Mouse (Mus musculus): ENCODE measurements at regions not wholly inside any gene's neighbourhood (a gene's known extent, or its start where the extent isn't known, plus 50 kb on each side); places are given as distances from the start of the nearest gene placed in this dataset.

DNA sequence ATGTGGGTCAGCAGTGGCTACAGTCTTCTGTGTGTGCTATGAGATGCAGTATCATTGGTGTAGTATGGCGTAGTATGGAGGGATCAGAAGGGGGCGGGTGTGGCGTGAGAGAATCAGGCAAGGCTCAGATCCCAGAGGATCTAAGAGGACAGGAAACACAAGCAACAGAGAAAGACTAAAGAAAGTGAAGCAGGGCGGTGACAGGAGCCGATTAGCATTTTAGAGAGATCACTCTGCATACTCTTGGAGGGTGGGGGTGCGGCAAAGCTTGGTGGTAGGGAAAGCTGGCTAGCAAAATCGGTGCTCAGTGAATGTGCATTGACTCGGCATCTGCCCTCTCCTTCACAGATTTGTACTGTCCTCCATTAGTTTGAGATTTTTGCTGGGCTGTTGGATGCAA, 93.1 kb upstream of the Mphosph6 start:
- Histone ChIP-seq H3K27ac (replicated peaks) (no peak overlapping the region), H3K4me1 (no peaks in the 10 kb centered on the region), H3K9ac (no peak overlapping the region), H3K9me3 (no peaks in the 10 kb centered on the region), H3K4me3 (no peak overlapping the region), H3K4me2 (no peak overlapping the region), H3K27me3 (replicated peaks) (0 out of 2 replicates have a peak, but pooled peaks cover 2% of the 10 kb centered on the region), H3K36me3 (no peaks in the 10 kb centered on the region)
- no peak for ATAC-seq (ENCODE audit: extremely low read depth, insufficient number of reproducible peaks, low FRiP score, low TSS enrichment)
- WGBS, result 40% methylated on average over 8 of the region's 8 CpGs

DNA sequence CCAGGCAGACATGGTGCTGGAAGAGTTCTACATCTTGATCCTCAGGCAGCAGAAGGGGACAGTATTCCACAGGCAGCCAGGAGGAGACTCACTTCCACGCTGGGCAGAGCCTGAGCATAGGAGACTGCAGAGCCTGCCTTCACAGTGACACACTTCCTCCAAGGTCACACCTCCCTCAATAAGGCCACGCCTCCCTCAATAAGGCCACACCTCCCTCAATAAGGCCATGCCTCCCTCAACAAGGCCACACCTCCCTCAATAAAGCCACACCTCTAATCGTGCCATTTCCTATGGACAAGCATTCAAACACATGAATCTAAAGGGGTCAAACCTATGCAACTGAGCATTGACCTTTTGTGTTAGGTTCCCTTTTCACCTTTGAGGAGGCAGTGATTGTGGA, 88.5 kb upstream of the Mphosph6 start:
- H3K4me3 ChIP-seq, result no peak overlapping the region
- H3K9me3 ChIP-seq, result no peaks in the 10 kb centered on the region
- H3K4me2 ChIP-seq, result no peak overlapping the region
- H3K9ac ChIP-seq, result no peak overlapping the region
- WGBS, result 66% methylated on average over 3 of the region's 3 CpGs
- H3K36me3 ChIP-seq, result no peaks in the 10 kb centered on the region
- H3K27me3 ChIP-seq (replicated peaks), result no peaks in the 10 kb centered on the region
- H3K27ac ChIP-seq (replicated peaks), result no peak overlapping the region
- H3K4me1 ChIP-seq, result no peaks in the 10 kb centered on the region
- no peak for ATAC-seq (ENCODE audit: extremely low read depth, insufficient number of reproducible peaks, low FRiP score, low TSS enrichment)

DNA sequence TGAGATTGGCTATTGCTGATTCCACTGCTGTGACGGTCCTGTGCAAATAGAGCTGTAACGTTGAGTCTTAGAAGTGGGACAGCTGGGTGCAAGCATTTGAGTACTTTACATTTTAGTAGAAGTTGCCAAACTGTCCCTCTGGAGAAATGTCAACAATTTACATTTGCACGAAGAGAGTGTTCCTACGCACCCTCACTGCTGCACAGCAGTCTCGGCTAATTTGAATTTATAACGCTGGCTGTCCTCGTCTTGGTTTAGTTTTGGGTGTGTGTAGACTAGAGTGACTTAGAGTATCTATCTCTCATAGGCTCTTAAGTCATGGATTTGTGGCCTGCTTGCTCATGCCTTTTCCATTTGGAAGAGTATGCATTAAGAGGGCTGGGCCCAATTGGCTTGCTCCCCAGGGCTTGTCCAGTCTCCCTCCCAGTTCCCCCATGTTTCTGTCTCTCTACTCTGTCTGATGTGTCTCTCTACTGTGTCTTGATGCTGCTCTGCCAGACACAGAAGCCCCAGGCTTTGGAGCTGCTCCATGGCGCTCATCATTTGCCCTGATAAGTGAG, 79.8 kb upstream of the Mphosph6 start:
- no peak for ATAC-seq (ENCODE audit: extremely low read depth, insufficient number of reproducible peaks, low FRiP score, low TSS enrichment)
- no peaks in the 10 kb centered on the region for H3K4me1 ChIP-seq
- H3K4me2 ChIP-seq, result no peak overlapping the region

DNA sequence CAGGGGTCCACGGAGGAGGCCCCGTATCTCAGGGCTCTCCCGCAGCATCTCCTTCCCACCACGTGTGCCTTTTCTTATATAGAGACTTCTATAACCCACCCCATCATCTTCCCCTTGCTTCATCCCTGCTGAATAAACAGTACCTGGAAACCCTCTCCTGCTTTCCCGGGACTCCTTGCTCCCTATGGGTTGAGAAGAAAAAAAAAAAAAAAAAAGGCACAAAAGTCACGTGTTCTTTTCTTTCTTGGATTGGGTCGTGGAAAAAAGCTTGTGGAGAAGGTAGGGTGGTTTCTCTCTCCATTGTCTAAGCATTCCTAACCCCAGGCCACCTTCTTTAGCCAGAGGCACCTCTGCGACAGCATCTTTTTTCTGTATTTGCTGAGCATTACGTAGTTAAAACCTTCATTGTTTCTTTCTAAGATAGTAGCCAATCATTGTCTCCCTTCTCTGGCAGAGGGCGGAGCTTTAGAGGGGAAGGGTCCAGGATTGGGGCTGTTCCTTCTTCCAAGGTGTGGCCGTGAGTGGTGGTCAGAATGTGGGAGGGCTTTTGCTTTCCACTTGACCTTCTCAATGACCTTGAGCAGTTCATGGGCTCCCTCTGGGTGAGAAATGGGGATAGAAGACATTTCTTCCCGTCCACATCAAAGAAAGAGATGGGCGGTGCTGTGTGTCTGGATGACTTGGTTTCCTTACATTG, 78.7 kb upstream of the Mphosph6 start:
- Histone ChIP-seq H3K9me3 (no peaks in the 10 kb centered on the region), H3K36me3 (no peaks in the 10 kb centered on the region), H3K9ac (no peak overlapping the region), H3K27me3 (replicated peaks) (no peaks in the 10 kb centered on the region), H3K27ac (replicated peaks) (no peak overlapping the region), H3K4me1 (no peaks in the 10 kb centered on the region), H3K4me2 (no peak overlapping the region), H3K4me3 (no peak overlapping the region)
- no peak for ATAC-seq (ENCODE audit: extremely low read depth, insufficient number of reproducible peaks, low FRiP score, low TSS enrichment)
- WGBS, result 68% methylated on average over 13 of the region's 13 CpGs

More for the DNA sequence above, 79.8 kb upstream of the Mphosph6 start:
- Histone ChIP-seq H3K36me3 (no peaks in the 10 kb centered on the region), H3K9me3 (no peaks in the 10 kb centered on the region), H3K4me3 (no peak overlapping the region), H3K9ac (no peak overlapping the region), H3K27ac (replicated peaks) (no peak overlapping the region), H3K27me3 (replicated peaks) (no peaks in the 10 kb centered on the region)
- WGBS, result 87% methylated on average over 8 of the region's 8 CpGs

DNA sequence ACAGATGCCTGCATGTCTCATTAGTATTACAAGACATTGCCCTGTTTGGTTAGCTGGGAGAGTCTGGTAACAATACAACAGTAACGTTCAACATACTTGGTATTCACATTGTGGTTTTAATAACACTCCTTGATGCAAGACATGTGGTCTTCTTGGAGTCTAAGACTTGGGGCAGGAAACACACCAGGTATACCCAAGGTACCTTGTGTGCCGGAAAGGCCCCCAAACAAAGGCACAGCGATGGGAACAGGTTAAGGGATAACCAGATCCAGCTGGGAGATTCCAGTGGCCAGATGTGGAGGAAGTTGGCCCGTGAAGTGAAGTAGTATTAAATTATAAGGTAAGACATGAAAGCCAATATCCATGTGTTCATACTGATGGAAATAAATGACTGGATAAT, 71.9 kb upstream of the Mphosph6 start:
- Histone ChIP-seq H3K27me3 (replicated peaks) (no peaks in the 10 kb centered on the region), H3K27ac (replicated peaks) (no peak overlapping the region), H3K4me3 (no peak overlapping the region), H3K36me3 (no peaks in the 10 kb centered on the region), H3K4me2 (no peak overlapping the region), H3K9ac (no peak overlapping the region), H3K9me3 (no peaks in the 10 kb centered on the region), H3K4me1 (no peaks in the 10 kb centered on the region)
- WGBS, result 75% methylated on average over 4 of the region's 4 CpGs
- no peak for ATAC-seq (ENCODE audit: extremely low read depth, insufficient number of reproducible peaks, low FRiP score, low TSS enrichment)

DNA sequence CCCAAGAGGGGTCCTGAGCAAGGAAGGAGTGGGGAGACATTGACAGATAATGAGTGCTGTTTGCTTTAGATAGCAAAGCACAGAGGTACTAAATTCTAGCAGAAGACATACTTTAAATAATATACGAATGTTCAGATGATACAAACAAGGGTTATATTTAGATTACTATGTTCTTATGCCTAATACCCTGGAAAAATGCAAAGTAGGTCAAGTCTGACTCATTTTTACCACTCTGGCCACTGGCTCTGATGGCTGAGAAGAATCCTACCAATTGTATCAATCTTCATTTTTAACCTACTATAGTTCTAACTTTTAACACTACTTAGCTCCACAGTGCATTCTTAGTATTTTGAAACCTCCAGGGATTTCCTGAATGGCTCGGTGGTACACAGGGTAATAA, 65.4 kb upstream of the Mphosph6 start:
- Histone ChIP-seq H3K27ac (replicated peaks) (no peak overlapping the region), H3K4me2 (no peak overlapping the region), H3K4me1 (peaks cover 7% of the 10 kb centered on the region; the same call in 1 of the 2 replicates), H3K36me3 (no peaks in the 10 kb centered on the region), H3K4me3 (no peak overlapping the region), H3K9me3 (no peaks in the 10 kb centered on the region), H3K9ac (no peak overlapping the region), H3K27me3 (replicated peaks) (no peaks in the 10 kb centered on the region)
- WGBS, result 66% methylated on average over 2 of the region's 2 CpGs
- ATAC-seq (ENCODE audit: extremely low read depth, insufficient number of reproducible peaks, low FRiP score, low TSS enrichment), result no peak

DNA sequence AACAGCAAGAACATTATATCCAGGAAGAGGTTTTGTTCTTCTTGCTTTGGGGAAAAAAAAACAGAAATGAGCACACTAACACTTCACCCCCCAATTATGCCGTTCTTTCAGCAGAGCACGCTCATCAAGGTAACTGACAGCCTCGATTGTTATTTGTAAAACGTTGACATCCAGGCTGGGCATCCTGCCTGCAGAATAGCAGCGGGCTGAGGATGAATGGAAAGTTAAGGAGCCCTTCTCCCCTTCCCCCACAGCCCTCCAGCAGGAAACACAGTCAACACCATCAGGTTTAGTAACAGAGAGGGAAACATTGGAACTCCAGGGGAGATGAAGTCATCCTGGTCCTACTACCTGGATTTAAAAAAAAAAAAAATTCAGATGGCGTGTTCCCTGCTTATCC, 63.3 kb upstream of the Mphosph6 start:
- 34% methylated on average over 6 of the region's 6 CpGs for WGBS
- Histone ChIP-seq H3K27ac (replicated peaks) (no peak overlapping the region), H3K9ac (no peak overlapping the region), H3K4me3 (no peak overlapping the region), H3K27me3 (replicated peaks) (peaks cover 10% of the 10 kb centered on the region; the same call in 1 of the 2 replicates), H3K9me3 (no peaks in the 10 kb centered on the region), H3K36me3 (no peaks in the 10 kb centered on the region), H3K4me2 (no peak overlapping the region), H3K4me1 (peaks cover 8% of the 10 kb centered on the region)
- ATAC-seq (ENCODE audit: extremely low read depth, insufficient number of reproducible peaks, low FRiP score, low TSS enrichment), result no peak

DNA sequence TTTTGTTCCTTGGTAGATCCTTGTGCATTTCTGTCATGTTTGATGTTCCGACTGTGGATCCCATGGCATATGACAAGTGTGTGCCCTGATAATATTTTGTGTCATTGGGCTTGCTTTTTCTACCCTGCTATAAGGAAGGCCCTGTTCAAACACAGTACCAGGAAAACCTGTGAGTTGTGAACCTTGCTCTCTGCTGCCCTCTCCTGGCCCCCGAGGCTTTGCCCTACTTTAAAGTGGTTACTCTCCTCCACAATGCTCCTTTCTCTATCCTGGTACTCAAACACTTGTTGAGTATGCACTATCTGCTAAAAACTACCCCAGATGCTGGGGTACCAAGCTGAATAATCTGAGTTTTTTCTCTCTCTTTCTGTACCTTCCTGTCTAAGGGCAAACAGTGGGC, 62.1 kb upstream of the Mphosph6 start:
- Histone ChIP-seq H3K4me1 (peaks cover 14% of the 10 kb centered on the region), H3K27me3 (replicated peaks) (peaks cover 12% of the 10 kb centered on the region; the same call in 1 of the 2 replicates), H3K36me3 (no peaks in the 10 kb centered on the region), H3K9me3 (no peaks in the 10 kb centered on the region), H3K4me2 (no peak overlapping the region), H3K4me3 (no peak overlapping the region), H3K27ac (replicated peaks) (no peak overlapping the region), H3K9ac (no peak overlapping the region)
- 32% methylated on average over 2 of the region's 2 CpGs for WGBS
- no peak for ATAC-seq (ENCODE audit: extremely low read depth, insufficient number of reproducible peaks, low FRiP score, low TSS enrichment)

DNA sequence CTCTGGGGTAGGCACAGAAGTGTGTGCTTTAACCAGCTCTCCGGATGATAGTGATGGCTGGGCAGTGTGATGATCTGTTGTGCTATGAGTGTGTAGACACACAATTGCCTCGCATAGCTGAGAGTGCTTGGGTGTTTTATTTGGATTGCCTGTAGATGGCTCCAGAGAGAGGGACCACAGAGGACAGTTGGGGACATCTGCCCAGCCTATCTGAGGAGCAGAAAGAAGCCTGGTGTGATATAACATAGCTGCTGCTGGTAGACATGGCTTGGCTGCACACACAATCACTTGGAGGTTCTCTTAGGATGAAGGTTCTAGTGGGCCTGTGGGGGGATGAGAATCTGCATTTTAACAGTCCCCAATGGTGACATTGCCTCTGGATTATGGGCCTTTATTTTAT, 60.6 kb upstream of the Mphosph6 start:
- ATAC-seq (ENCODE audit: extremely low read depth, insufficient number of reproducible peaks, low FRiP score, low TSS enrichment), result no peak
- 42% methylated on average over 2 of the region's 2 CpGs for WGBS

DNA sequence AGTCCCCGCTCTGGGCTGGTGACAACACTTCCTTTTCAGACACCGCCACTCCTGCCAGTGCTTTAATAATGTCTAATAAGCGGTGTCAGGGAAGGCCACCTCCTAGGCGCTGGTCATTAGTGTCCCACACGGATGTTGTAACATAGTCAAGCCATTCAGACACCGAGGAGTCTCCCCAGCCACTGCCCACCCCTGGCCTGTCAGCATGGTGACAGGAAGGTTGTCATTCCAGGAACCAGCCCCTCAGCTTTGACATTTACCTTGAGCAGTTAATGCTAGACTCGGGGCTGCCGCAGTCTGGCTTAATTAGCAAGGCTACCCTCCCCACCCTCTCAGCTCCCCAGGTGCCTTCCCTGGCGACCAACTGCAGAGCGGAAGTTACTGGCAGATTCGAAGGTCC, 58.0 kb upstream of the Mphosph6 start:
- Histone ChIP-seq H3K4me3 (peak overlapping the region; percentile 9; the same call in 1 of the 2 replicates), H3K36me3 (no peaks in the 10 kb centered on the region), H3K27me3 (replicated peaks) (peaks cover 12% of the 10 kb centered on the region; the same call in 1 of the 2 replicates), H3K27ac (replicated peaks) (no peak overlapping the region), H3K4me1 (peaks cover 7% of the 10 kb centered on the region), H3K9me3 (no peaks in the 10 kb centered on the region), H3K4me2 (peak overlapping the region; percentile 55), H3K9ac (0 out of 2 replicates have a peak overlapping the region, but pooled peaks have one; percentile 30)
- no peak for ATAC-seq (ENCODE audit: extremely low read depth, insufficient number of reproducible peaks, low FRiP score, low TSS enrichment)
- 14% methylated on average over 11 of the region's 11 CpGs for WGBS

More for the DNA sequence above, 60.6 kb upstream of the Mphosph6 start:
- H3K27ac ChIP-seq (replicated peaks), result no peak overlapping the region
- H3K4me2 ChIP-seq, result no peak overlapping the region
- no peak overlapping the region for H3K9ac ChIP-seq
- H3K27me3 ChIP-seq (replicated peaks), result peaks cover 12% of the 10 kb centered on the region; the same call in 1 of the 2 replicates
- no peaks in the 10 kb centered on the region for H3K9me3 ChIP-seq
- H3K36me3 ChIP-seq, result no peaks in the 10 kb centered on the region
- peaks cover 14% of the 10 kb centered on the region for H3K4me1 ChIP-seq
- no peak overlapping the region for H3K4me3 ChIP-seq

DNA sequence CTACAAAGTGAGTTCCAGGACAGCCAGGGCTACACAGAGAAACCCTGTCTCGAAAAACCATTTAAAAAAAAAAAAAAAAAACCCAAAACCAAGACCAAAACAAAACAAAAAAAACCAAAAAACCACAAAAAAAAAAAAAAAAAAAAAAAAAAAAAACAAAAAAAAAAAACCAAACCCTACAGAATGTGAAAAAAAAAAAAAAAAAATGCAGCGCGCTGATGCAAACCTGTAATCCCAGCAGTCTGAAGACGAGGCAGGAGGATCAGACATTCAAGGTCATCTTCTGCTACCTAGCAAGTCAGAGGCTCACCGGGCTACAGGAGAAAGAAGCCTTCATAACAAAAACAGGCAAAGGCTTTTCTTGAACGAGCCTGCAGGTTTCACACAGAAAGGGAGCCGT, 57.4 kb upstream of the Mphosph6 start:
- peaks cover 12% of the 10 kb centered on the region; the same call in 1 of the 2 replicates for H3K27me3 ChIP-seq (replicated peaks)
- H3K27ac ChIP-seq (replicated peaks), result no peak overlapping the region
- no peaks in the 10 kb centered on the region for H3K9me3 ChIP-seq
- H3K4me1 ChIP-seq, result peaks cover 7% of the 10 kb centered on the region
- no peak overlapping the region for H3K4me3 ChIP-seq
- 64% methylated on average over 7 of the region's 7 CpGs for WGBS
- no peak overlapping the region for H3K4me2 ChIP-seq
- no peak for ATAC-seq (ENCODE audit: extremely low read depth, insufficient number of reproducible peaks, low FRiP score, low TSS enrichment)
- no peak overlapping the region for H3K9ac ChIP-seq
- no peaks in the 10 kb centered on the region for H3K36me3 ChIP-seq

DNA sequence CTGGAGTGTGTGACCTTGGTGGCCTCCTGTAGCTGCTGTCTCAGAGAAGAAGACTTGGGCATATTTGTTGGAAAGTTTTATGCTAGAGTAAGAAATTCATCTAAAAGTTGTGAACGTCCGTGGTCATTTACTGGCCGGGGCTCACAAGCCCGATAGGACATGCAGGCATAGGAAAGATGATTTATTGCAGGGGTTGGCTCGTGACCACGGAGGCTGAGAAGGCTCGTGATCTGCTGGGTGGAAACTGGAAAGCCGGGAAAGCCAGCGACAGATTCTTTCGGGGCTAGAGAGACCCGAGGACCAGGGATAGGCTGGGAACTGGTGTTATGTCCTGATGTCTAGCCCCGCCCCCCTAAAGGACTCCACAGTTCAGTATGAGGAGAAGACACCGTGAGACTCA, 54.4 kb upstream of the Mphosph6 start:
- WGBS, result 79% methylated on average over 13 of the region's 13 CpGs
- no peak overlapping the region for H3K4me3 ChIP-seq
- no peaks in the 10 kb centered on the region for H3K36me3 ChIP-seq
- H3K27ac ChIP-seq (replicated peaks), result no peak overlapping the region
- H3K4me2 ChIP-seq, result no peak overlapping the region
- H3K27me3 ChIP-seq (replicated peaks), result peaks cover 8% of the 10 kb centered on the region; the same call in 1 of the 2 replicates
- peaks cover 7% of the 10 kb centered on the region for H3K4me1 ChIP-seq
- ATAC-seq (ENCODE audit: extremely low read depth, insufficient number of reproducible peaks, low FRiP score, low TSS enrichment), result no peak
- no peak overlapping the region for H3K9ac ChIP-seq
- H3K9me3 ChIP-seq, result no peaks in the 10 kb centered on the region
